Mouse (Mus musculus): Measurements from ENCODE around the gene Ints7.

Ints7 gene

DNA sequence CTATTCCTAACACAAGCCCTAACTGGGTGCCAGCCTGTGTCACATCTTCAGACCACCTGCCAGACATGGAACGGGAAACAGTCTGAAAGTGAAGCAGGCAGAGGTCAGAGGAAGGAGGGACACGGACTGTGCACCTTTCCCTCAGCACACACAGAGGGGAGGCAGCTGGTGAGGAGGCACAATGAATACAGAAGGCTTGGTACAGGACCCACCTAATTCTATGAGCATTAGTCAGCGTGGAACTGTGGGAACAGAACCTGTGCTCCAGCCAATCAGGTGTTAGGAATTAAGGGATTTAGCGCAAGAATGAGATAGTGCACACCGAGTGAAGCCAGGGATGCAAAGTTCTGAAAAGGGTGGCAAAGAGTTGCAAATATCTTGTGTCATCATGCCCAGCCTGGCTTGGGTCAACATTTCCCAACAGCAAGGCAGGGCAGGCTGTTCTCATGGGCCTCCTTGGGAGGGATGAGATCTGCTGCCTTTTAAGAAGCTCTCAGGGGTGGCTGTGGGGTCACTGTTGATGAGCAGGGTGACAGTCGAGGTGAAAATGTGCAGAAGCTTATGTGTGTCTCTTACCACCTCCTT, 57.2 kb downstream of the Ints7 start:
- DNase-seq (ENCODE audit: low read depth, low spot score): no peak

DNA sequence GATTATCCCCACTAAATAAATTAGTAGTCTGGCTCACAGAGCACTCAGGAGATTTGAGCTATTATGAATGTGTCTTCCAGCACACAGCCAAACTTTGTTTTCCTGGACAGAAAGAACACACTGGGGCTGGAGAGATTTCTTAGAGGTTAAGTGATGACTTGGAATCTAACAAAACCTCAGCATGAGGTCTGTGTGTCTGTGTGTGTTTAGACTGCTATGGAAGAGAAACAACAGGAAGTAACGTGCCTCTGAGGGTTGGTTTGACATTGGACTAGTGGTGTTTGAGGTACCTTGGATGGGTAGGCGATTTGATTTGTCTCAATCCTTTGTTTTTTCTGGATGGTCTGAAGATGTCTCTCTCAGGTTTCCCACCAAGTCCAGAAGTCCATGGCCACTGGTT, 58.7 kb downstream of the Ints7 start:
- no peak for DNase-seq (ENCODE audit: low read depth, low spot score)

DNA sequence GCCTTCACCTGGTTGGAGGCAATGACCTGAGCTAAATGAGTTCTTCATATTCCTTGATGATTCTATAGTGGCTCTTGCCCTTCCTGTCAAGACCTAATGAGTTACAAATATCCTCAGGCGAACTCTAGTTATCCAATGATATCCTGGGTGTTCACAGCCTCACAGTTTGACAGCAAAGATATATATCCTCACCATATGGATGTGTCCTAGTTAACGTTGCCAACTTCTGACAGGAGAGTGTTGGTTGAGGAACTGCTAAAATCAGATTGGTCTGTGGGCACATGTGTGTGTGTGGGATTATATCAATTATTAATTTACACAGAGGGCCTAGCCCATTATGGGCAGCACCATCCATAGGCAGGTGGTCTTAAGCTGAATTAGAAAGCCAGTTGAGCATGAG, 63.0 kb downstream of the Ints7 start:
- no peak for DNase-seq (ENCODE audit: low read depth, low spot score)

DNA sequence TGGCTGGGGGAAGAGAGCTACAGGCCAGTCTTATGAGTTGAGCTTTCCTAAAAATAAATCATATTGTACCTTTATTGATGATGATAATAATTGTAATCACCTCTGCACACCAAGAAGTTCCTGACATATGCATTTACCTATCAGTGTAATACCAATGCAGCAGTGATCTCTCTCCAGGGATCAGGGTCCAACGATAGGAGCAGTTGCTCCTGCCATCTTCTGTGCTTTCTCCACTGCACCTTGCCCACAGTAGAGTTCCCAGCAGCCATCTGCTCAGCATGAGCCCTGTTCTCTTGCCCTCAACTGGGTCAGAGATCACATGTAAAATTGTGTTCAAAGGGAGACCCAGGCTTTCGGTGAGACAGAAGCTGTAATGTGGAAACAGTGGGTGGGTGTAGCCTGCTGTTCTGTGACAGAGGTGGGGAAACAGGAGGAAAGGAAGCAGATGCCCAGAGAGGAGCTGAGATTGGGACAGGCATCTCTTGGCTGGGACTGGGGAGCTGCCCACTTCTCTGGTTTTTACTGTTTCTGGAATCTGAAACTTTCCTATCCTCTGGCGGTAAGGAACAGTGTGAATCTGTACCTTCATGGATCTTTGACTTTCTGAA, 63.9 kb downstream of the Ints7 start:
- DNase-seq (ENCODE audit: low read depth, low spot score): no peak

DNA sequence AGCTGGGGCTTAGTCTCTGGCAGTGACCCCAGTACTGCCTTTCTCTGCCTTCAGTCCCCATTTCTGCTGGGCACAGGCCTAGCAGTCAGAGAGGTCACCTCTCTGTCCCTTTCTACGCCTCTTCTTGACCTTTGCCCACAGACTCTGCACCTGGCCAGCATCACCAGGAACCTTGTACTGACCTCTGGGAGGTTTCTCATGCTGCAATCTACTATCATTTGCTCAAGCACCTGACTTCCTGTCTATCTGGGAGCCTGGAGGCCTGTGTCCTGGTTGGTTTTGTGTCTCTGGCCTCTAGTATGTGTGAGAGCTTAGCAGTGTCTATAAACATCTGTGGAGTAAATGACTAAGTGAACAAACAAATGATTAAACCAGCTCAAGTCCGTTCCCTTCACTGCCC, 64.7 kb downstream of the Ints7 start:
- no peak for DNase-seq (ENCODE audit: low read depth, low spot score)

DNA sequence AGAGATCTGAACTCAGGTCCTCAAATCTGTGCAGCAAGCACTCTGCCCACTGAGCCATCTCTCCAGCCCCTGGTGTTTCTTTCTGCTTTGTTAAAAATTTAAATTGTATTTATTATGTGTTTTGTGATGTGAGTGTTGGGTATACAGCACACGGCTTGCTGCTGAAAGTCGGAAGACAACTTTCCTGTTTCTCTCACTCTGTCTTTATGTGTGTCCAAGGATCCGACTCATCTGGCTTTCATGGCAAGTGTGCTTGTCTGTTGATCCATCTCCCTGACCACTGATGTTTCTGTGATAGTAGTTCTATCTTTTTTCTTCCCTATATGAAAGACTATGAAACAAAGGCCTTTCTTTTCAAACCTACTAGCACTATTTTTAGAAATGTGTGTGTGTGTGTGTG, 65.4 kb downstream of the Ints7 start:
- DNase-seq (ENCODE audit: low read depth, low spot score): no peak

DNA sequence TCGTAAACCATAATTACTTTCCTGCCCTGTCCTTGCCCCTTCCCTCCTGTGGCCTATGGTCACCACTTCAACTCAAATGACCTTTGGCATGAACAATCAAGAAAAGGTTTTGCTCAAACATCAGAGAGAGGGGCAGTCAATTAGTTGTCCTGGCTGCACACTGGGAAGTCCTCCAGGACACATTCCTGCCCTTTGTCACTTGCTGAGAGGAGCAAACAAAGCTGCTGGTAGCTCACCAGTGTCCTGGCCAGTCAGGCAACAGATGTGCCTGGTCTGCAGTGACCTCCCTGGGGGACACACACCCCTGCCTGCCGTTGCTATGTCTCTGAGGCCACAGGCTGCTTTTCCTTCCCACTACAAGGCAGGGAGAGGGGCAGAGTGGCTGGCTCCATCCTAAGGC, 66.0 kb downstream of the Ints7 start:
- no peak for DNase-seq (ENCODE audit: low read depth, low spot score)

DNA sequence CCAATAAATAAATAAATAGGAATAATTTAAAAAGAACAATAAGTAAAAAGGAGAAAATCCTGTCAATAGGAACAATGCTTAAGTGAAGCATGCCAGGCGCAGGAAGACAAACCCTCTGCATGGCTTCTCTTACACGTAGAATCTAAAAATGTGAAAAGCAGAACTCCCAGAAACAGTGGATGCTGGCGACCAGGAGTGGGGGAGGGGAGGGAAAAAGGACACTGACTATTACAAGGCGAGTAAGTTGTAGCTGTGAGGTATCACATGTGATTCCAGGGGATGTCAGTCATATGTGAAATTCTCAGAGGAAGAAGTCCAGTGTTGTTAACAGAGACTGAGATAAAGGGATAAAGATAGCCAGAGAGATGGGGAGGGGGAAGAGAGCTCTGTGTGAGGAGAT, 67.5 kb downstream of the Ints7 start:
- DNase-seq (ENCODE audit: low read depth, low spot score): no peak

DNA sequence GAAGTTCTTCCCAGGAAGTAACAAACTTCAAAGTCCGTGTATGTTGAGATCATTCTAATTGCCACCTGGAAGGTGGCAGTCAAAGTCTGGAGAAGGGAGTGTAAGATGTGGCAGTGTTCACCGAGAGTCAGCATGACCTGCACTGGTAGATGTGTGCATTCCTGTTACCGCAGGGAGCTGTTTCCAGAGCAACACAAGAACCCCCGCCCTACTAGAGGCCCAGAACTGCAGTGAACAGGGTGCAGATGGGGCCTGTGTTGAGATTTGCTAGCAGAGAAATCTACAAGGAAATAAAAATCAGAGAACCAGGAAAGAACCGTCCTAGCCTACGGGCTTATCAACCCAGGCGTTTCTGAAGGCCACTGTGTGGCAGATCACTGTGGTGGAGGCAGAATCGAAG, 70.5 kb downstream of the Ints7 start:
- DNase-seq (ENCODE audit: low read depth, low spot score): no peak

DNA sequence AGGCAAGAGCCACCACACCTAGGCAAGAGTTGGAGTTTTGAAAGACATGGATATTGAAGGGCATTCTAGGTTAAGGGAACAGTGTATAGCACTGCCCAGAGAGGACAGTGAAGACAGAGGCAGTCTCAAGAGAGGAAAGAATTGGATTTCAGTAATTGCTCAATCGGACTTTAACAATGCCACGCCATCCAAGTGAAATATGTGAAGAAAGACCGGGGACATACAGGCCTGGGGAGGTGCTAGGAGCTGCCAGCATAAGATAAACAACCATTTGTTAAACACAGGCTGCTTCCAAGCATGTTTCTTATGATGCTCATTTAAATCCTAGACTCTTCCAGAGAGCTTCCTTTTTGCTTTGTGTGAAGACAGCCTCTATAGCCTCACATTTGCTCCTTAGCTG, 72.2 kb downstream of the Ints7 start:
- DNase-seq (ENCODE audit: low read depth, low spot score): no peak

DNA sequence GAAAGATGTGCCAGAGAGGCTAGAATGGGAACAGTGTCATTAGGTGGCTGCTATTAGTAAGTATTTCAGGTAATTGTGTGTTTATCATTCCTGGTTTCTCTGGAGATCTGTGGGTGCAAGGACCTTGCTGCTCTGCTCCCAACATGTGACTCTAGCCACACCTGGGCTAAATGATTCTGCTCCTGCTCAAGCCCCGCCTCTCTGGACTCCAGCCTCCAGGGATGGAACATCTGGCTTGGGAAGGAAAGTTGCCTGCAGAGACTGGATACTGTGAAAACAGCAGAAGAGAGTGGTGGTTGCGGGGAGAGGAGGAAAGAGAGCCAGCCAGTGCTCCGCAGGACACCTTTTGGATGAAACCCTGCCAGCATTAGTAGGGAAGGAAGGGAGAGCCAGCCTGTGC, 84.0 kb downstream of the Ints7 start:
- no peak for DNase-seq (ENCODE audit: low read depth, low spot score)

DNA sequence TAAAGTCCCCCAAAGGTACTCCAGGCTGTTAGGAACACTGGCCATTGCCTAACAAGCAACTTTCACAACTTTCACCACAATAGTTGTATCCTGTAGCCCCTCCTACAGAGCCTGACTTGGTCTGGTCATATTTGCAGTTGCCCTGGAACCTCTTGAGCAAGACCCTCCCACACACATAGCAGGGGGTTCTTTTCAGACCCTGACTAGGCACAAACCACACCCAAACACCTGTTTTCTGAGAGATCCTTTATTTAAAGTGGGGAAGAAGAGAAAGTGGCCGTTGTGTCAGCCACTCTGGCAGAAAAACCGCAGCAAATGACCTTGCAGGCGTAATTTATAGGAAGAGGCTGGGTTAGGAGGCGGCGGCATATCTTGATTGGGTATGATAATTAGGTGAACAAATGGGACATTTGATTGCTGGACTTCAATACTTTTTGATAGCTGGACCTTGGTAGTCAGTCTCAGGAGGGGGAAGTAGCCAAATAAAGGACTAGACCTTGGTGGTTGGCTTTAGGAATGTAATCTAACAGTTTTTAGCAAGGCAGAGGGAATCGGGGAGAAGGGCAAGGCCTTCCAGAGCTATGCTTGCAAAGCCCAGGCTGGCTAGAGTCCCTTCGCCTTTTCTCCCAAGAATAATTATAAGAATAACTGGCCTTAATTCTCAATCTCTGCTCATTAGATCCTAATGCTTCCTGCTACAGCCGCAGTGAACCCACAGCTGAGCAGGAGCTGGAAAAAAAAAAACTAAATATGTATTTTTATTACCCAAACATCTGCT, 85.8 kb downstream of the Ints7 start:
- no peak for DNase-seq (ENCODE audit: low read depth, low spot score)

DNA sequence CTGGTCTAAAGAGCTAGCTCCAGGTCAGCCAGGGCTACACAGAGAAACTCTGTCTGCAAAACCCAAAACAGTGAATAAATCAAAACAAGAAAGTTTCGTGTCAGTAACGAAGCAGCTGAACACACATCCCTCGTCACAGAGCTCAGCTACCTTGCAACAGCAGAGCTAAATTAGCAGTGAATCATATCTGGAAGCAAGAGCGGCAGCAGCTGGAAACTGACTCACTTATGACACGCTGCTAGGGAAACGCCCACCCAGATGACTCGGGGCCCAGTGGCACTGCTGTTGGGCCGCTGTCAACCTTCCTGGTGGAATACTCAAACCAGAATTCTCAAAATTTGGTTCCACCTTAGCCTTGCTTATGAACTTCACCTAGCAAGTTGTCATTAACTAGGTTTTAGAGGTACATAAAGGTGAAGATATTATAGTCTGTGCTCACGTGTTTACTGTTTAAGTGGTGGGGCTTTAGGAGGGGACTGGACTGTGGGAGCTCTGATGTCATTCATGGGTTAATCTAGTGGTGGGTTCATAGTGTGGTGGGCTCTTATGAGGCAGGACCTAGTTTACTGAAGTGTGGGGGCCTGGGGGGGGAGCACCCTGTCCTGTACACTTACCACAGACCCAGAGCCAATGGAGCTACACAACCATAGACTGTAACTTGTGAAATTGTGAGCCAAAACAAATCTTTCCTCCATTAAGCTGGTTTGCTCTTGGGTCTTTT, 86.9 kb downstream of the Ints7 start:
- DNase-seq (ENCODE audit: low read depth, low spot score): no peak

DNA sequence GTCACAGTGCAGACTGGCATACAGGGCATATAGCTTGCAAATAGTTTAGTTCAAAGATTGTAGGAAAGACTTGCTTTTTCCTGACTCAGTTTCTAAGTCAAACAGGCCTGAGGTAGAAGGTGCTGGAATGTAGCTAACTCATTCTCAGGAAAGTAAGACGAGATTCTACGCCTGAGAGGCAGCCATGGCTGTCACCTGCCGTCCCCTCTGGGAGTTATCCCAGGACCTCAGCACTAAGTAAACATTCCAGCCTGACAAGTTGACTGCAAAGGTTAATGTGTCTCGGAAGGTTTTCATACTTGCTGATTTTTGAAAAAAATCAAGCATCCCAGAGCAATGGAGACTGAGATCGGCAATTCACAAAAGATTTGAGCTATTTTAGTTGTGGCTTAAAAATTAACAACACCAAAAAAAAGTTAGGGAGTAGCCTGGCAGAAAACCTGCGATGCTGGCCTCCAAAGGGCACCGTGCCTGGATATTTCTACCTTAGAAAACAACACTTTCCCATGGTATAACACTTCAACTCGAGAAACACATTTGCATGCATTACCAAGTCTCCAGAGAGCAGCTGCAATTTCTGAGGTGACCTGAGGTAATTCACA, 87.6 kb downstream of the Ints7 start:
- no peak for DNase-seq (ENCODE audit: low read depth, low spot score)

DNA sequence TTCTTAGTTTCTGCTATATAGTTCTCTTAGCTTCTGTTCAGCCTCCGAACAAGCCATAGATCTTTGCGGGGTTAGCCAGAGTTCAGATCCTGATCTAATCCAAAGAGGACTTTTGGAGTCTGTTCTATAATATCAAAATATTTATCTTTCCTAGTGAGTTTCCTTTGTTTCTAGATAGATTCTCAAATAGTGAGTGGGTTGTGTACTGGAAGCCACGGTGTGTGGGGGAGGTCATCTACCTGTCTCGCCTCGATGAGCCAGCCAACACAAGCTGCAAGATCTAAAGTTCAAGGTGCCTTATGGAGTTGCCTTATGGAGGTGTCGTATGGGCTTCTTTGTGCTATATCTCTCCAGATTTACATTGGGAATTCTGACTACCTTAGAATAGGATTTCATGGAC, 88.2 kb downstream of the Ints7 start:
- DNase-seq (ENCODE audit: low read depth, low spot score): no peak

DNA sequence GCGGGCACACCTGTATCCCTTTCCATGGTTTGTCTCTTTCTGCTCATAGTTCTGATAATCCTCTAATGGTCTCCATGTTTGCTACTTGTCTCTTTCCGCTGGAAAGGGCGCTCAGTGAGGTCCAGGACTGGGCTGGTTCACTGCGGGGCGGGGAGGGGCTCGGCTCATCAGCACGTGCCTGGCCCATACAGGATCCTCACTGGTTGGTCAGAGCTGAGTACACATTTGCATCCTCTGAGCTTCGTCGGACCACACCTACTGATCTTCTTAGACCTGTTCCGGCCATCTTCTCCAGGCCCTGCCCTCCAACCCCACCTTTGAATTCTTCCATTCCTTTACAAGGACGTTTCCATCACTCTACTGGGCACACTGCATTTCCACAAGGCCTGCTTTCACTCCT, 90.9 kb downstream of the Ints7 start:
- DNase-seq (ENCODE audit: low read depth, low spot score): no peak

DNA sequence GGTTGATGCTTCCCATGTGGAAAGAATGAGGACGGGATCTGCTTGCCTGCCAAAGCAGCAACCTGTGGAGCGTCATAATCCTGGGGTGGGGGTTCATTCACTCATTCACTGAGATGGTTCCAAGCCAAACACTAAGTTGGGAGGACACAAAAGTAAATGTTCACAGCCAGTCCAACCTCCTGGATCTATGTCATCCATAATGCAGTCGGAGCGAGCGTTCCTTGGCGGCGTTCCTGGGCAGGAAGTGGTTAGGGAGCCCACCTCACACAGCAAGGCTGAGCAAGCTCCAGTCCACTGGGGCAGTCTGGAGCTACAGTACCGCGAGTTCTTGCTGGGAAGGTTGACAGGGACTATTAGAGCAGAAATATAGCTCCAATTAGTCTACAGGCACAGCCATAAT, 92.6 kb downstream of the Ints7 start:
- no peak for DNase-seq (ENCODE audit: low read depth, low spot score)
